ENCODE assay signal across 17 mouse cellular contexts in the genomic region with DNA sequence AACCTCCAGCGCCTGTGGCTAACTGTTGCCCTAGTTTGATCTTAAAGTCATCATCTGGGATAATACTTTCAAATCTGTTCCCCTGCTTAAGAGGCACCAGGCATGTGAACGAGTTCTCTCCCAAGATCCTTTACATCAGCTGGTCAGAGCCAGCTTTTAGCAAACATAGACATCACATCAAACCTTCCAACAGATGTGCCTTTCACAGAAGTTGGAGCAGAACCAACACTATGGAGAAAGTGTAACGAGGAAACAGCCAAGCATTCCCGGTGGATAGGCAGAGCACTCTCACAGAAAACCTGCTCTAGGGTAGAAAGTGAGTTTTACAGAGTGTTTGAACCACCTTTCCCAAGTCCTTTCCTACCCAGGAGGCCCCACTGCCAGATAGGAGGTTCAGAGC.
DNase-seq lines count a peak whose midpoint lies in the region; ATAC-seq and TF ChIP-seq lines count a peak whose summit lies in the region.
"Had no signal": no experiment of that assay in that cellular context is flagged by ENCODE, and none has a peak within 500 bp of the region (broad histone marks: within the 10 kb centered on the region; RNA-seq: fewer than 3 reads in every experiment).

No protein-coding gene starts in this region.

- 33% methylated on average over 4 of the region's 4 CpGs for WGBS in heart, adult 2 months
- 43% methylated on average over 4 of the region's 4 CpGs for WGBS in lung, embryonic 15.5 days
- 55% methylated on average over 4 of the region's 4 CpGs for WGBS in lung, adult 2 months
- 49% methylated on average over 4 of the region's 4 CpGs for WGBS in embryonic facial prominence, embryonic 14.5 days
- WGBS in stomach, postnatal 0 days: 34% methylated on average over 4 of the region's 4 CpGs

- TF ChIP-seq CTCF in heart, adult 2 months (IDR thresholded peaks at IDR 0.05): no peak
- TF ChIP-seq CTCF in lung, adult 2 months (IDR thresholded peaks at IDR 0.05; ENCODE audit: insufficient read depth, low read length): no peak
- no peak for TF ChIP-seq CTCF in stomach, postnatal 0 days (IDR thresholded peaks at IDR 0.05; ENCODE audit: low read depth)

- peak overlapping the region; percentile 42 for H3K27ac ChIP-seq in heart, adult 2 months
- peak overlapping the region; percentile 48 for H3K27ac ChIP-seq in lung, embryonic 15.5 days
- H3K27ac ChIP-seq in embryonic facial prominence, embryonic 14.5 days (replicated peaks; ENCODE audit: low read depth, low read length): peak overlapping the region; percentile 74
- 0 out of 2 replicates have a peak overlapping the region, but pooled peaks have one; percentile 30 for H3K27ac ChIP-seq in stomach, postnatal 0 days (replicated peaks)
- H3K27ac ChIP-seq: heart, embryonic 13.5 days; hindbrain, embryonic 13.5 days; neural tube, embryonic 15.5 days had no signal

- no peak for ATAC-seq in lung, embryonic 15.5 days (ENCODE audit: borderline replicate concordance, extremely low read depth, low FRiP score, low TSS enrichment)
- peak; percentile 41; the same call in 1 of the 2 replicates for ATAC-seq in embryonic facial prominence, embryonic 14.5 days (ENCODE audit: low read depth)
- no peak for ATAC-seq in stomach, postnatal 0 days (ENCODE audit: low FRiP score, low TSS enrichment)
- ATAC-seq: forebrain, postnatal 0 days; intestine, postnatal 0 days had no signal

- no peak for TF ChIP-seq EP300 in heart, adult 2 months (IDR thresholded peaks at IDR 0.05; ENCODE audit: insufficient read depth, low read depth, low read length)
- TF ChIP-seq EP300 in stomach, postnatal 0 days (optimal IDR thresholded peaks at IDR 0.05): no peak

- no peaks in the 10 kb centered on the region for H3K36me3 ChIP-seq in heart, adult 2 months (ENCODE audit: control insufficient read depth, insufficient read depth, low read length)
- no peaks in the 10 kb centered on the region for H3K36me3 ChIP-seq in lung, embryonic 15.5 days
- H3K36me3 ChIP-seq in embryonic facial prominence, embryonic 14.5 days (ENCODE audit: control insufficient read depth, insufficient read depth, low read length): no peaks in the 10 kb centered on the region
- H3K36me3 ChIP-seq in stomach, postnatal 0 days (ENCODE audit: control insufficient read depth, insufficient read depth, low read length): no peaks in the 10 kb centered on the region
- H3K36me3 ChIP-seq: heart, embryonic 13.5 days; hindbrain, embryonic 13.5 days; neural tube, embryonic 15.5 days had no signal

- H3K4me1 ChIP-seq in heart, adult 2 months (ENCODE audit: control insufficient read depth, insufficient read depth, low read length): peaks cover 7% of the 10 kb centered on the region; the same call in 1 of the 2 replicates
- peaks cover 31% of the 10 kb centered on the region for H3K4me1 ChIP-seq in lung, embryonic 15.5 days
- H3K4me1 ChIP-seq in lung, adult 2 months (ENCODE audit: control insufficient read depth, insufficient read depth, low read length): peaks cover 5% of the 10 kb centered on the region
- H3K4me1 ChIP-seq in embryonic facial prominence, embryonic 14.5 days (ENCODE audit: control insufficient read depth, insufficient read depth, low read length): peaks cover 14% of the 10 kb centered on the region
- no peaks in the 10 kb centered on the region for H3K4me1 ChIP-seq in stomach, postnatal 0 days (replicated peaks; ENCODE audit: control insufficient read depth, insufficient read depth)

- H3K4me3 ChIP-seq in heart, adult 2 months: no peak overlapping the region
- H3K4me3 ChIP-seq in lung, embryonic 15.5 days: no peak overlapping the region
- H3K4me3 ChIP-seq in lung, adult 2 months (replicated peaks; ENCODE audit: extremely low read depth, low read depth, low read length): no peak overlapping the region
- no peak overlapping the region for H3K4me3 ChIP-seq in embryonic facial prominence, embryonic 14.5 days (ENCODE audit: low read depth, low read length)
- no peak overlapping the region for H3K4me3 ChIP-seq in stomach, postnatal 0 days (ENCODE audit: low read depth, low read length)
- H3K4me3 ChIP-seq: erythroblast, embryonic 14.5 days; heart, embryonic 13.5 days; hindbrain, embryonic 13.5 days; neural tube, embryonic 15.5 days had no signal

- H3K79me2 ChIP-seq in heart, adult 2 months (replicated peaks; ENCODE audit: control insufficient read depth, insufficient read depth, low read length): no peaks in the 10 kb centered on the region

- no peak overlapping the region for H3K9ac ChIP-seq in heart, adult 2 months (ENCODE audit: low read depth, low read length)
- no peak overlapping the region for H3K9ac ChIP-seq in lung, embryonic 15.5 days
- no peak overlapping the region for H3K9ac ChIP-seq in embryonic facial prominence, embryonic 14.5 days (ENCODE audit: low read depth, low read length)
- no peak overlapping the region for H3K9ac ChIP-seq in stomach, postnatal 0 days (ENCODE audit: low read length)
- H3K9ac ChIP-seq: forebrain, postnatal 0 days; heart, embryonic 13.5 days; hindbrain, embryonic 13.5 days; neural tube, embryonic 15.5 days had no signal

- no peak for TF ChIP-seq POLR2A in heart, adult 2 months (IDR thresholded peaks at IDR 0.05; ENCODE audit: insufficient read depth, low read depth, low read length)
- no peak for TF ChIP-seq POLR2A in lung, adult 2 months (IDR thresholded peaks at IDR 0.05; ENCODE audit: borderline replicate concordance, extremely low read depth, low read depth, low read length)

- no peaks in the 10 kb centered on the region for H3K27me3 ChIP-seq in heart, adult 2 months (ENCODE audit: control insufficient read depth, insufficient read depth, low read length)
- no peaks in the 10 kb centered on the region for H3K27me3 ChIP-seq in lung, embryonic 15.5 days
- no peaks in the 10 kb centered on the region for H3K27me3 ChIP-seq in embryonic facial prominence, embryonic 14.5 days (replicated peaks; ENCODE audit: control insufficient read depth, insufficient read depth, low read length)
- no peaks in the 10 kb centered on the region for H3K27me3 ChIP-seq in stomach, postnatal 0 days (ENCODE audit: control insufficient read depth, insufficient read depth, low read length)
- H3K27me3 ChIP-seq: heart, embryonic 13.5 days; hindbrain, embryonic 13.5 days; neural tube, embryonic 15.5 days had no signal

- intact Hi-C loops in heart, adult 2 months (cut with DNase I): no loop called here
- intact Hi-C loops in heart, postnatal 25 days (cut with DNase I): loop anchor here (2.0 kb wide), 1 partner anchor 28 kb away; no protein-coding TSS in a partner anchor

- H3K4me2 ChIP-seq in lung, embryonic 15.5 days: no peak overlapping the region
- H3K4me2 ChIP-seq in embryonic facial prominence, embryonic 14.5 days (ENCODE audit: low read depth, low read length): no peak overlapping the region
- H3K4me2 ChIP-seq in stomach, postnatal 0 days (replicated peaks; ENCODE audit: low read depth): no peak overlapping the region
- H3K4me2 ChIP-seq: heart, embryonic 13.5 days; hindbrain, embryonic 13.5 days; neural tube, embryonic 15.5 days had no signal

- DNase-seq in heart, adult 2 months: no peak
- no peak for DNase-seq in heart, postnatal 25 days (ENCODE audit: low spot score)
- no peak for DNase-seq in lung, adult 2 months
- DNase-seq in embryonic facial prominence, embryonic 14.5 days (ENCODE audit: low spot score): peak; percentile 72
- no peak for DNase-seq in stomach, postnatal 0 days (ENCODE audit: low spot score)
- DNase-seq in right cerebral cortex, postnatal 25 days: no peak
- DNase-seq: cerebellum, adult 9-10 months; forebrain, postnatal 0 days; liver; lung, postnatal 10 days; thymus, postnatal 25 days had no signal

- H3K9me3 ChIP-seq in lung, embryonic 15.5 days: no peaks in the 10 kb centered on the region
- no peaks in the 10 kb centered on the region for H3K9me3 ChIP-seq in embryonic facial prominence, embryonic 14.5 days (ENCODE audit: control insufficient read depth, low read length)
- no peaks in the 10 kb centered on the region for H3K9me3 ChIP-seq in stomach, postnatal 0 days (ENCODE audit: control insufficient read depth, low read length)
- H3K9me3 ChIP-seq: heart, embryonic 13.5 days; hindbrain, embryonic 13.5 days; neural tube, embryonic 15.5 days had no signal
